Mouse (Mus musculus) hindbrain, embryonic 11.5 days (tissue): Measurements from ENCODE around the gene Chp2. TPM values are rescaled to one million over a fixed set of nuclear protein-coding genes. Genes with fewer than 3 reads are reported as not detected.

Experiments
- polyA plus RNA-seq: library from polyadenylated mRNA; unstranded; fragments of >200 nt; fragmentation: Nextera tagmentation; extraction: Ambion mirVana; gene quantifications from 2 replicates; pipeline ENCODE4 v1.2.1, GENCODE M21; 2014

Gene Chp2
- polyA plus RNA-seq, 1 experiment from 2014 or later = 0.11 TPM

Other genes starting within 250 kb of the Chp2 start
- gene Cog7, start 237.8 kb upstream of the Chp2 start, polyA plus RNA-seq = 18.5 and 21.6 TPM in 2 replicates
- 38.8 and 56.0 TPM in 2 replicates for gene Gga2, start 198.3 kb upstream of the Chp2 start, polyA plus RNA-seq
- 94.1 and 94.5 TPM in 2 replicates for gene Ubfd1, start 152.3 kb upstream of the Chp2 start, polyA plus RNA-seq
- 14.5 TPM in 2 replicates for gene Ears2, start 152.2 kb upstream of the Chp2 start, polyA plus RNA-seq
- gene Ndufab1, start 117.6 kb upstream of the Chp2 start, polyA plus RNA-seq = 649 and 690 TPM in 2 replicates
- gene Palb2, start 86.5 kb upstream of the Chp2 start, polyA plus RNA-seq = 14.6 and 20.9 TPM in 2 replicates
- 143 and 144 TPM in 2 replicates for gene Dctn5, start 86.5 kb upstream of the Chp2 start, polyA plus RNA-seq
- gene Plk1, start 60.1 kb upstream of the Chp2 start, polyA plus RNA-seq = 84.4 and 101 TPM in 2 replicates
- gene Ern2, start 33.3 kb upstream of the Chp2 start, polyA plus RNA-seq = 0.07 and 0.19 TPM in 2 replicates
- gene Prkcb, start 69.3 kb downstream of the Chp2 start, polyA plus RNA-seq = 17.8 and 22.3 TPM in 2 replicates